Mouse (Mus musculus): ENCODE measurements around the gene Gm29554. TPM values are rescaled to one million over a fixed set of nuclear protein-coding genes. Genes with fewer than 3 reads are reported as not detected.

Gene Gm29554
- polyA plus RNA-seq (2017; shearing (Covaris generic)): not detected

GRCm38 (mm10) chrY:12273632-12274031 lies at the start of gene Gm29554:
Gene Gm29554 (plus strand): TSS chrY:12273932.

Other genes starting within 250 kb of the Gm29554 start
- not detected for gene Gm20812, start 108.0 kb downstream of the Gm29554 start, polyA plus RNA-seq (2017; shearing (Covaris generic))